Mouse (Mus musculus) olfactory bulb, adult 2 months (tissue): ENCODE measurements at regions not wholly inside any gene's neighbourhood (a gene's known extent, or its start where the extent isn't known, plus 50 kb on each side); places are given as distances from the start of the nearest gene placed in this dataset.

Experiments used
- H3K27ac ChIP-seq: fragments of 200-500 bp; 2 replicates; pipeline ENCODE4 v1.5.1; 2012; ENCODE audit warnings: low read depth, low read length; ENCODE audit not compliant: insufficient read depth
- H3K4me1 ChIP-seq: fragments of 200-500 bp; 2 replicates; pipeline ENCODE4 v1.6.1; 2012; ENCODE audit warnings: low read length; ENCODE audit not compliant: control insufficient read depth, insufficient read depth
- H3K4me3 ChIP-seq: fragments of 200-500 bp; 2 replicates; pipeline ENCODE4 v1.5.1; 2012; ENCODE audit warnings: mild to moderate bottlenecking, low read depth, low read length, moderate library complexity; ENCODE audit not compliant: insufficient read depth
- CTCF ChIP-seq: fragments of 200-500 bp; IDR thresholded peaks from 2 replicates; pipeline ENCODE4 v1.5.1; 2012; ENCODE audit warnings: low read depth, mild to moderate bottlenecking, low read length, moderate library complexity; ENCODE audit not compliant: insufficient read depth
- POLR2A ChIP-seq: fragments of 200-500 bp; IDR thresholded peaks from 2 replicates; pipeline ENCODE4 v1.6.1; 2012; ENCODE audit warnings: mild to moderate bottlenecking, low read depth, low read length, moderate library complexity; ENCODE audit not compliant: insufficient read depth
- WGBS: fragments of 180-500 bp; shearing (Covaris S2); methylation state at CpG from one replicate; pipeline ENCODE4 v1.1.7; 2018; 5-methylcytosine and 5-hydroxymethylcytosine counted together

DNA sequence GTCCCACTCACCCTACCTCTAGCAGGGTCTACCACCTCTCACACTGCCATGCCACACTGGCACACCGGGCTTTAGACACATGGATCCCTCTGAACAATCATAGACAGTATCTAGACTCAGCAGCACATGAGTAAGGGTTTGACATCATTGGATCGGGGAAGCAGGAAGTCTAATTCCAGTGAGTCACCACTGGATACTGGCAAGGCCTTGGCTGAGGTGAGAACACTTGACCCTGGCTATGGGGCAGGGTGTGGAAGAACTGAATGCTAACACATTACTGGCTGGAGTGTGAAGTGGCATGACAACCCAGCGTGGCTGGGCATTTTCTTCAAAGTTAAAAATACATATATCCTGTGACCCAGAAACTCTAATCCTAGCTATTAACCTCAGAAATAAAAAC, 114.4 kb downstream of the H2afy start:
- Histone ChIP-seq H3K4me1 (no peaks in the 10 kb centered on the region), H3K4me3 (no peak overlapping the region), H3K27ac (no peak overlapping the region)
- 81% methylated on average over 3 of the region's 3 CpGs for WGBS
- no peak for TF ChIP-seq POLR2A
- no peak for TF ChIP-seq CTCF

GRCm38 (mm10) chr13:56014006-56014405, 122.2 kb downstream of the H2afy start:
- H3K4me3 ChIP-seq = no peak overlapping the region
- H3K27ac ChIP-seq = no peak overlapping the region
- H3K4me1 ChIP-seq = peaks cover 15% of the 10 kb centered on the region
- TF ChIP-seq POLR2A (no peak), CTCF (no peak)

DNA sequence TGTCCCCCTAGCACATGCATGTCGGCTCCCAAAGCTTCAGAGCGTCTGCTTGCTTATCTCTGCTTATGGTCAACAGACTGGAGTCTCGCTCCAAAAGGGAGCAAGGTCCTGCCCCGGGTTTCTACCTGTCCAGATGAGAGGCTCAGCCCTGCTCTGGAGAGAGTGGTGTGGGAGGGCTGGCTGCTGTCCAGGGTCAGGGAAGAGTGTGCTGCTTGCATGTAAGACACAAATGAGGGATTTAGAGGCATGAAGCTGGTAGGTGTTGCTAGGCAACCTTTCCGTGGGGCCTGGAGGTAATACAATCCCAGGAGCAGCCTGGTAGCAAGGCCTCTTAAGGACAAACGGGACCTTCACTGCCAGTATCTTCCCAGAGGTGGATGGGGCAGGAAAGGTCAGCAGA, 125.7 kb downstream of the H2afy start:
- Histone ChIP-seq H3K4me3 (no peak overlapping the region), H3K4me1 (peaks cover 15% of the 10 kb centered on the region), H3K27ac (no peak overlapping the region)
- TF ChIP-seq POLR2A = no peak
- no peak for TF ChIP-seq CTCF
- 54% methylated on average over 6 of the region's 6 CpGs for WGBS

GRCm38 (mm10) chr13:56006827-56007226, 129.3 kb downstream of the H2afy start:
- 77% methylated on average over 2 of the region's 2 CpGs for WGBS
- H3K4me1 ChIP-seq = peaks cover 31% of the 10 kb centered on the region
- no peak for TF ChIP-seq POLR2A
- no peak for TF ChIP-seq CTCF
- H3K27ac ChIP-seq = no peak overlapping the region
- H3K4me3 ChIP-seq = no peak overlapping the region

DNA sequence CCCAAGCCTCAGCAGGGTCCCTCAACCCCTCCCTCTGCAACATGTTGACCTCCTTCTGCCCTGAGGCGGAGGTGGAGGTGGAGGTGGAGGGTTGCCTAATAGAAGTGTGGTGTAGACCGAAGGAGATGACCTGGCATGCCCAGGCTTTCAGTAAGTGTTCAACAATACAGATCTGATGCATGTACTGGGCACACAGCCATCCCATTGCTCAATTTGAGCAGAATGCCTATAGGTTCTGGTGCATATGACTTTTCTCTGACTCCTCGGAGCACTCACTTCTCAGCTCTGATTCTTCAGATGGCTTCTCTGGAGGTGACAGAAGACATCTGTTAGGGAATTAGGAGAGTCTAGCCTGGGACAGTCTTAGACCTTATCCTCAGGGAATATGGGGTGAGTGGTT, 130.4 kb downstream of the H2afy start:
- no peak overlapping the region for H3K27ac ChIP-seq
- H3K4me1 ChIP-seq = peaks cover 26% of the 10 kb centered on the region
- no peak for TF ChIP-seq CTCF
- TF ChIP-seq POLR2A = no peak
- 89% methylated on average over 3 of the region's 3 CpGs for WGBS
- H3K4me3 ChIP-seq = no peak overlapping the region

DNA sequence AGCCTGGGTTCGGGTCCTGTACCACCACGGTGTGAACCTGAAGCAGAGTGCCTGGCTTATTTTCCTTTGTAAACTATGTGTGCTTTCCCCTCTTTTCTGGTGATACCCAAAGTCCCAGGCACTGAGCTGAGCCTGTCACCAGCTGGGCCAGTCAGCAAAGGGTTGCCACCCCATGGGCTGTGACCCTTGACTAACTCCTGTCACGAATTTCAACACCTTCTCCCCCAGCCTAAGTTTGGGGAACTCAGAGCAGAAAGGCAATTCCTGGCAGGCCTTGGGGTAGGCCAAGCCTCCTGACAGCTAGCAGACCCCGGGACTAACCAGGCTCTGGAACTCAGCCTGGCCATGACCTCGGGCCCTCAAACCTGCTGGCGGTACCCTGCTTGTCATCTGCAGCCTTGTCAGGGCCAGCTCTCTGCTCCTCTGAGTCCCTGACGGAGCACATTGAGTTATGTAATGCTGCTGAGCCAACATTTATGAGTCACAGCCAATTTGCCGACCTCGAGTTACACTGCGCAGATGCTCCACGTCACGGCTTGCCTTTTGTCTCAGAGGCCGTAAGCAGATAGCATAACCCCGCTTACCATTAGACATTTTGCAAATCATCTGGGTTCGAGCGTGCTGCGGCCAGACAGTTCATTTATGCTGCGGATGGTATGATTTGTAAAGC, 132.3 kb downstream of the H2afy start:
- Histone ChIP-seq H3K4me3 (no peak overlapping the region), H3K4me1 (peaks cover 16% of the 10 kb centered on the region), H3K27ac (no peak overlapping the region)
- TF ChIP-seq POLR2A = no peak
- TF ChIP-seq CTCF = no peak
- WGBS = 54% methylated on average over 18 of the region's 18 CpGs

DNA sequence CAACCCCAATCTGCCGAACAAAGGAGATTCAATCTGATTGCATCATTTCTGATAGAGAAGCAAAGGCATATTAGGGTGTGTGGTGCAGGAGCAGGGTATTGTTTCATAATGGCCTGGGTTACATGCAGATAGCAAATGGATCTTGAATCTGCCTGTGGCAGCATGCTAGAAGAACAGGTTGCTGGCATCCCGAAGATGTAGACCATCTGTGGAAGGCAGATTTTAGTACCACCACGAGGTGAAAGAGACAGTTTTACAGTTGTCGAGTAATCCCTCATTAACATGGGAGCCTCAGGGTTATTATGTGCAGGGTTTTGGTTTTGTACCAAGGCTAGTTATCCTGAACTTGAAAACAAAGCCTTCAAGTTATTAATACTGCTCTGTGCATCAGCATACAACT, 140.9 kb downstream of the H2afy start:
- TF ChIP-seq POLR2A = no peak
- no peak for TF ChIP-seq CTCF
- no peaks in the 10 kb centered on the region for H3K4me1 ChIP-seq
- WGBS = 71% methylated on average over 4 of the region's 4 CpGs
- H3K4me3 ChIP-seq = no peak overlapping the region
- H3K27ac ChIP-seq = no peak overlapping the region

DNA sequence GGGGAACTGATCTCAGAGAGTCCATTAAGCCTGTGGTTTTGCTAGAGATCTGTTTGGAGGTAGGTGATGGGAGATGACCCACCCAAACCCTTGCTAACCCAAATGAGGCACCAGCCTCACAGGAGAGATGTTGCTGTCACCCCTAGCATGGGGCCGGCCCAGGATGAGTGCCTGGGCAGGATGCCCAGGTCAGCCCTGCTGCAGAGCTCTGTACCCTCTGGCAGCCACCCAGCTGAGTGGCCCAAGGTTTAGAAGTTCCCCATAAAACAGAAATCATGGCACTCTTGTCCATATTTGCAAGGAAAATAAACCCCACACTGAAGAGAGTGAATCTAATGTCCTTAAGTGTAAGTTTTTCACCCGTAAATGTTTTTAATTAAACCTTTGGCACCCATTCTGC, 141.7 kb downstream of the H2afy start:
- H3K27ac ChIP-seq = no peak overlapping the region
- WGBS = 74% methylated on average over 2 of the region's 2 CpGs
- no peaks in the 10 kb centered on the region for H3K4me1 ChIP-seq
- TF ChIP-seq CTCF = no peak
- TF ChIP-seq POLR2A = no peak
- no peak overlapping the region for H3K4me3 ChIP-seq

DNA sequence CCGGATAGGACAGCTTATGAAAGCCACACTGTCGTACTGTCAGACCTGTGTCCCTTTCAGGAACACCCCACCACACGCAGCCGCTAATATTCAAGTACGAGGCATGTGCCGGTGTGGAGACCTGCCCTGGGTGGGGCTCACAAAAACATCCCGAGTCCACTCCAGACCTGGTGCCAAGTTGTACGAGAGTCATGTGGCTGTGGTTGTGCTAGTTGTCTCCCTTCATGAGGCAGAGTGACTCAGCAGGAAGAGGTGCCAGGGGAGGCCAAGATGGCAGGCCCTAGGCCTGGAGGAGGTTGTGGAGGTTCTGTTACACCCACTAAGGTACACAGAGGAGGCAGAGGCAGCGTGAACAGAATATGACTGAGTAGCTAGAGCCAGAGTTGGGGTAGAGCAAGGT, 143.5 kb downstream of the H2afy start:
- TF ChIP-seq POLR2A (no peak), CTCF (no peak)
- no peak overlapping the region for H3K27ac ChIP-seq
- no peaks in the 10 kb centered on the region for H3K4me1 ChIP-seq
- 95% methylated on average over 9 of the region's 9 CpGs for WGBS
- no peak overlapping the region for H3K4me3 ChIP-seq

DNA sequence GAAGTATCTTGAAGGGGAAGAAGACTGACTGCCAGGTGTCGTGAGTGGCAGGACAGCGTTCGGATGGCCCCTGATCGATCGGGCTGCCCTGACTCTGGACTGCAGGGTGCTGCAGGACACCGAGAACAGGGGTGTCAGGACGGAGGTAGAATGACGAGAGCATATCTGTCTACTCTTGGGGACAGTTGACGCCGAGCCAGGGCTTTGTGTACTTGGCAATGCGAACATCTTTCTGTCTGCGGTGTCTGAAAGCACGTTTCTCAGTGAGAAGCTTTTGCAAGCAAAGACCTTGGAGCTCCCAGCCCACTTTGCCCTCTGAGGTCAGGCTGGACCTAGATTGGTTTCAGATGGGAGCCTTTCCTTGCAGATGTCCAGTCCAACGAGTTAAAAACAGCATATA, 144.9 kb downstream of the H2afy start:
- Histone ChIP-seq H3K4me1 (no peaks in the 10 kb centered on the region), H3K4me3 (no peak overlapping the region), H3K27ac (no peak overlapping the region)
- 86% methylated on average over 14 of the region's 14 CpGs for WGBS
- no peak for TF ChIP-seq CTCF
- TF ChIP-seq POLR2A = no peak
